Mouse (Mus musculus) natural killer cell, adult 2 months (primary cell): ENCODE data around the gene Ccdc155.

Source experiments
- DNase-seq, 2 experiments: peaks; one replicate each; pipeline ENCODE4 v3.0.0; 2022; ENCODE audit warnings: low spot score in 2 of 2

The Ccdc155 gene

GRCm38 (mm10) chr7:45145460-45145859 lies 59.2 kb downstream of the Ccdc155 start:
- no peak for DNase-seq

GRCm38 (mm10) chr7:45144368-45145174 lies 60.1 kb downstream of the Ccdc155 start:
- DNase-seq: no peak

GRCm38 (mm10) chr7:45141914-45142313 lies 62.8 kb downstream of the Ccdc155 start:
- DNase-seq: no peak

GRCm38 (mm10) chr7:45141319-45141718 lies 63.4 kb downstream of the Ccdc155 start:
- DNase-seq: no peak

- DNase-seq: no peak
These were observed 64.6 kb downstream of the Ccdc155 start for GRCm38 (mm10) chr7:45139904-45140723.

GRCm38 (mm10) chr7:45138403-45138802 lies 66.3 kb downstream of the Ccdc155 start:
- DNase-seq: no peak

GRCm38 (mm10) chr7:45137171-45138006 lies 67.3 kb downstream of the Ccdc155 start:
- no peak for DNase-seq

- DNase-seq: peak; percentile 90
These were observed 68.6 kb downstream of the Ccdc155 start, which contains the start of the genes Gm45713 and Flt3l for GRCm38 (mm10) chr7:45135993-45136567. Gene Gm45713 (minus strand): TSS chr7:45136231. Gene Flt3l (minus strand): TSS chr7:45136432.

GRCm38 (mm10) chr7:45135370-45135769 lies 69.3 kb downstream of the Ccdc155 start:
- no peak for DNase-seq

GRCm38 (mm10) chr7:45134544-45135026 lies 70.1 kb downstream of the Ccdc155 start:
- peak; percentile 48 to 50 for DNase-seq
